Mouse (Mus musculus) liver, embryonic 12.5 days (tissue): ENCODE data around the gene Gabarap. TPM values are rescaled to one million over a fixed set of nuclear protein-coding genes. Genes with fewer than 3 reads are reported as not detected.

Source experiments
- ATAC-seq: fragments of 200-750 bp; cut with Nextera tagmentation; 2 replicates; pipeline ENCODE4 v1.8.0; 2017; ENCODE audit warnings: moderate number of reproducible peaks, mild to moderate bottlenecking, moderate library complexity
- H3K27ac ChIP-seq: fragments of 300-500 bp; sonication (generic); 2 replicates; pipeline ENCODE4 v1.5.1; 2016; ENCODE audit warnings: mild to moderate bottlenecking
- H3K27me3 ChIP-seq: fragments of 300-500 bp; sonication (generic); replicated peaks from 2 replicates; pipeline ENCODE4 v1.6.1; 2016; ENCODE audit warnings: mild to moderate bottlenecking, moderate library complexity
- H3K36me3 ChIP-seq: fragments of 300-500 bp; sonication (generic); 2 replicates; pipeline ENCODE4 v1.6.1; 2016; ENCODE audit warnings: mild to moderate bottlenecking, moderate library complexity
- H3K4me1 ChIP-seq: fragments of 300-500 bp; sonication (generic); 2 replicates; pipeline ENCODE4 v1.6.1; 2016
- H3K4me2 ChIP-seq: fragments of 300-500 bp; sonication (generic); 2 replicates; pipeline ENCODE4 v1.6.1; 2016; ENCODE audit warnings: mild to moderate bottlenecking, moderate library complexity
- H3K4me3 ChIP-seq: fragments of 300-500 bp; sonication (generic); 2 replicates; pipeline ENCODE4 v1.5.1; 2016; ENCODE audit warnings: mild to moderate bottlenecking, moderate library complexity
- H3K9ac ChIP-seq: fragments of 300-500 bp; sonication (generic); 2 replicates; pipeline ENCODE4 v1.6.1; 2016; ENCODE audit warnings: mild to moderate bottlenecking, moderate library complexity
- H3K9me3 ChIP-seq: fragments of 300-500 bp; sonication (generic); replicated peaks from 2 replicates; pipeline ENCODE4 v1.6.1; 2016; ENCODE audit warnings: mild to moderate bottlenecking, moderate library complexity
- WGBS: fragments of 180-500 bp; shearing (Covaris S2); methylation state at CpG from one replicate; pipeline ENCODE4 v1.1.7; 2016; ENCODE audit not compliant: insufficient replicate concordance; 5-methylcytosine and 5-hydroxymethylcytosine counted together
- polyA plus RNA-seq: library from polyadenylated mRNA; unstranded; fragments of >200 nt; fragmentation: Nextera tagmentation; extraction: Ambion mirVana; gene quantifications from 2 replicates; pipeline ENCODE4 v1.2.1, GENCODE M21; 2016

The Gabarap gene
- polyA plus RNA-seq, 1 experiment from 2014 or later = 260 TPM

GRCm38 (mm10) chr11:69956218-69956617 is 34.7 kb upstream of the Gabarap start:
- H3K4me2 ChIP-seq = no peak overlapping the region
- H3K9ac ChIP-seq = no peak overlapping the region
- H3K4me3 ChIP-seq = no peak overlapping the region
- ATAC-seq = no peak
- 77% methylated on average over 1 of the region's 1 CpGs for WGBS
- no peaks in the 10 kb centered on the region for H3K36me3 ChIP-seq
- H3K27ac ChIP-seq = no peak overlapping the region
- peaks cover 11% of the 10 kb centered on the region for H3K4me1 ChIP-seq
- no peaks in the 10 kb centered on the region for H3K9me3 ChIP-seq
- peaks cover 72% of the 10 kb centered on the region for H3K27me3 ChIP-seq

DNA sequence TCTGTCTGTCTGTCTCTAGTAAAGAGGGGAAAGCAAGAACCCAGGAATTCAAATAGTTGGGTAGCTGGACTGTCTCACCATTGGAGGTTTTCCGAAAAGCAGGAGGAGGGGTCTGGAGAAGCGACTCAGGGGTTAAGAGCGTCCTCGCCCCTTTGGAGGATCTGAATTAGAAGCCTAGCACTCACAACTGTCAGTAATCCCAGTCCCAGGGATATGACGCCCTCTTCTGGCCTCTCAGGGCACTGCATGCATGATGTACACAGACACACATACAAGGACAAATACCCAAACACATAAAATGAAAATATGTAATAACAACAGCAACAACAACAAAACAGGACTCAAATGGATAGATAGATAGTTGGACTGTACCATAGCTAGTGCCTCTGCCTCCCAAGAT is 30.3 kb upstream of the Gabarap start:
- Histone ChIP-seq H3K27ac (no peak overlapping the region), H3K4me3 (no peak overlapping the region), H3K9ac (no peak overlapping the region), H3K36me3 (no peaks in the 10 kb centered on the region), H3K9me3 (no peaks in the 10 kb centered on the region), H3K27me3 (peaks cover 83% of the 10 kb centered on the region), H3K4me1 (peaks cover 6% of the 10 kb centered on the region), H3K4me2 (no peak overlapping the region)
- ATAC-seq = no peak
- WGBS = 31% methylated on average over 5 of the region's 5 CpGs

DNA sequence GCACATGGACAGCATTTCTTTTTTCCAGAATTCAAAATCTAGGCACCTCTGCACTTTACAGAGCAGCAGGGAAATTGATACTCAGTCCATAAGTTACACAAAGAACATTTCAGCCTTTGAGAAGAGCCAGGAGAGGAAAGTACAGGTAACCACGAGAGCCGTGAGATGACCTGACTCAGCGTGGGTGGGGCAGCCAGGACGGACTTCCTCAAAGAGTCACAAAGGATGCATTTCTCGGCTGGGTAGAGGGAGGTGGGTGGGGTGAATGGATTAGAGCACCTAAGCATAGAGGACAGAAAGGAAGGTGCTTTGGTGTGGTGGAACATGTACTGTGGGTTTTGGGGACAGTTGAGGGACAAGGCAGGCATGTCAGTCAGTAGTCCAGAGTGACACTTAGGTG is 29.1 kb upstream of the Gabarap start:
- 13% methylated on average over 5 of the region's 5 CpGs for WGBS
- no peak for ATAC-seq
- Histone ChIP-seq H3K9ac (no peak overlapping the region), H3K4me3 (no peak overlapping the region), H3K27ac (no peak overlapping the region), H3K9me3 (no peaks in the 10 kb centered on the region), H3K27me3 (peaks cover 89% of the 10 kb centered on the region), H3K4me1 (peaks cover 18% of the 10 kb centered on the region), H3K36me3 (no peaks in the 10 kb centered on the region), H3K4me2 (no peak overlapping the region)

DNA sequence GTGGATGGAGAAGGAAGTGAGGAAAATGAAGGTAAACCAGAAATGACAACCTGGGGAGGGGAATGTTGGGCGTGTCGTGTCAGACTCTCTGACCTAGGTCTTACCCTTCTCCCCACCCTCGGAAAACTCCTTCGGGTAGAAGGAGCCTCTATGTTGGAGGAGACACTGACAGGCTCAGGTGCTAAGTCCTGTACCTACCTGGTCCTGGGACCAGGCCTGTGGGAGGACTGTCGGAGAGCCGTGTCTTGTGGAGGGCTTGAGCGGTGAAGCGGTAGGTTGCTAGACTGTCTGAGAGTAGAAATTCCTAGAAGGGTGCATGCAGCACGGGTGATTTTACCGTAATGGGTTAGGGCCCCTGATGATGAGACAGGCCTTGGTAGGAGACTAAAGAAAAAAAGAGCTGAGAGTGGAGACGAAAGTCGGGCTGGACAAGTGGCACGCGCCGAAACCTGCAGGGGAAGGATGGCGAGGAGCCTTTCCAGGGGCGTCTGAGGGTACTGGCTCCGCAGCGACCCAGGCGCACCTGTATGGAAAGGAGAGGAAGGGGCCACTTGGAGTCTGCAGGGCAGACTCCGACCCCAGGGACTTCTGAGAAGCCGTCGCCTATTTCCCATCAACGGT is 26.2 kb upstream of the Gabarap start, which contains the start of gene Cldn7:
Gene Cldn7, plus strand, starts transcription at position 130 of the 621 bp plus-strand sequence.
- H3K27ac ChIP-seq = no peak within 1 kb of the TSS
- H3K4me1 ChIP-seq = peaks cover 25% of the 10 kb centered on the region
- H3K4me2 ChIP-seq = peak within 1 kb of the TSS; percentile 49
- H3K4me3 ChIP-seq = peak within 1 kb of the TSS; percentile 50
- 11% methylated on average over 24 of the region's 24 CpGs for WGBS
- H3K9me3 ChIP-seq = no peaks in the 10 kb centered on the region
- H3K9ac ChIP-seq = no peak within 1 kb of the TSS
- H3K36me3 ChIP-seq = peaks cover 15% of the 10 kb centered on the region
- H3K27me3 ChIP-seq = peaks cover 88% of the 10 kb centered on the region
- ATAC-seq = no peak

- H3K9ac ChIP-seq = no peak overlapping the region
- no peak overlapping the region for H3K27ac ChIP-seq
- H3K4me3 ChIP-seq = peak overlapping the region; percentile 50
- no peaks in the 10 kb centered on the region for H3K9me3 ChIP-seq
- peaks cover 22% of the 10 kb centered on the region for H3K36me3 ChIP-seq
- peak overlapping the region; percentile 74 for H3K4me2 ChIP-seq
- H3K27me3 ChIP-seq = peaks cover 85% of the 10 kb centered on the region
- 3% methylated on average over 48 of the region's 49 CpGs for WGBS
- H3K4me1 ChIP-seq = peaks cover 25% of the 10 kb centered on the region
- no peak for ATAC-seq
Observed at GRCm38 (mm10) chr11:69965271-69966005, 25.5 kb upstream of the Gabarap start.

- Histone ChIP-seq H3K4me2 (peak overlapping the region; percentile 74), H3K4me3 (peak overlapping the region; percentile 50), H3K9ac (peak overlapping the region; percentile 39), H3K27ac (no peak overlapping the region), H3K4me1 (peaks cover 25% of the 10 kb centered on the region), H3K27me3 (peaks cover 77% of the 10 kb centered on the region), H3K9me3 (no peaks in the 10 kb centered on the region), H3K36me3 (peaks cover 26% of the 10 kb centered on the region)
- 1% methylated on average over 58 of the region's 59 CpGs for WGBS
- peak; percentile 47 for ATAC-seq
Observed at GRCm38 (mm10) chr11:69966006-69966859, 24.7 kb upstream of the Gabarap start.

GRCm38 (mm10) chr11:69966860-69967517 is 24.0 kb upstream of the Gabarap start:
- H3K27me3 ChIP-seq = peaks cover 69% of the 10 kb centered on the region
- H3K4me3 ChIP-seq = peak overlapping the region; percentile 50
- peak overlapping the region; percentile 39 for H3K9ac ChIP-seq
- ATAC-seq = no peak
- H3K27ac ChIP-seq = no peak overlapping the region
- H3K9me3 ChIP-seq = no peaks in the 10 kb centered on the region
- peak overlapping the region; percentile 74 for H3K4me2 ChIP-seq
- peaks cover 34% of the 10 kb centered on the region for H3K36me3 ChIP-seq
- peaks cover 25% of the 10 kb centered on the region for H3K4me1 ChIP-seq
- WGBS = 31% methylated on average over 17 of the region's 17 CpGs

GRCm38 (mm10) chr11:69968793-69969192 is 22.1 kb upstream of the Gabarap start:
- Histone ChIP-seq H3K9ac (no peak overlapping the region), H3K4me1 (peaks cover 25% of the 10 kb centered on the region), H3K36me3 (peaks cover 50% of the 10 kb centered on the region), H3K4me2 (no peak overlapping the region), H3K4me3 (no peak overlapping the region), H3K27ac (no peak overlapping the region), H3K9me3 (no peaks in the 10 kb centered on the region), H3K27me3 (peaks cover 51% of the 10 kb centered on the region)
- no peak for ATAC-seq
- WGBS = 72% methylated on average over 4 of the region's 4 CpGs

GRCm38 (mm10) chr11:69970222-69970621 is 20.7 kb upstream of the Gabarap start:
- Histone ChIP-seq H3K27me3 (peaks cover 37% of the 10 kb centered on the region), H3K4me1 (peaks cover 23% of the 10 kb centered on the region), H3K27ac (no peak overlapping the region), H3K4me2 (no peak overlapping the region), H3K9me3 (no peaks in the 10 kb centered on the region), H3K36me3 (peaks cover 64% of the 10 kb centered on the region), H3K9ac (no peak overlapping the region), H3K4me3 (no peak overlapping the region)
- 76% methylated on average over 6 of the region's 6 CpGs for WGBS
- ATAC-seq = no peak

DNA sequence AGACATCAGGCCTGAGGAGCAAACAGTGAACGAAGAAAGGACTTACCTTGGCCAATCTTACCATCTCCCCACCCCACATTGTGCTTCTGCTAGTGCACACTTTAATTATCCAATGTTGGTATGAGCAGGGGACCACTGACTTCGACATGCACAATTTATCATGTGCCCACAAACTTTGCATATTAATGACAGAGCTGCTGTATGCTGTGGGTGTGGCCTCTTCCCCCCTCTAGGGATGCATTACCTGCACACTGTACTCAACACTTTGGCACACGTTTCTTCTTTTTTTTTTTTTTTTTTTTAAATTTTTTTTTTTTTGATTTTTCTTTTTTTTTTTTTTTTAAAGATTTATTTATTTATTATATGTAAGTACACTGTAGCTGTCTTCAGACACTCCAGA is 20.2 kb upstream of the Gabarap start:
- H3K4me2 ChIP-seq = no peak overlapping the region
- no peak overlapping the region for H3K27ac ChIP-seq

GRCm38 (mm10) chr11:69974907-69975306 is 16.0 kb upstream of the Gabarap start:
- no peak overlapping the region for H3K4me2 ChIP-seq
- no peak overlapping the region for H3K27ac ChIP-seq
- H3K4me3 ChIP-seq = no peak overlapping the region
- ATAC-seq = no peak
- H3K9me3 ChIP-seq = no peaks in the 10 kb centered on the region
- peaks cover 10% of the 10 kb centered on the region for H3K4me1 ChIP-seq
- 86% methylated on average over 2 of the region's 2 CpGs for WGBS
- no peaks in the 10 kb centered on the region for H3K27me3 ChIP-seq
- H3K36me3 ChIP-seq = peaks cover 82% of the 10 kb centered on the region
- no peak overlapping the region for H3K9ac ChIP-seq

More for the DNA sequence above, 20.2 kb upstream of the Gabarap start:
- no peak; the same call in 1 of the 2 replicates for ATAC-seq
- peaks cover 70% of the 10 kb centered on the region for H3K36me3 ChIP-seq
- H3K9me3 ChIP-seq = no peaks in the 10 kb centered on the region
- 68% methylated on average over 3 of the region's 3 CpGs for WGBS
- no peak overlapping the region for H3K4me3 ChIP-seq
- peaks cover 17% of the 10 kb centered on the region for H3K4me1 ChIP-seq
- peaks cover 31% of the 10 kb centered on the region for H3K27me3 ChIP-seq
- H3K9ac ChIP-seq = no peak overlapping the region
